Mouse (Mus musculus): ENCODE results near the gene Lrrc15. TPM values are rescaled to one million over a fixed set of nuclear protein-coding genes. Genes with fewer than 3 reads are reported as not detected.

Lrrc15 gene
- polyA plus RNA-seq, 1 experiment from 2014 or later = 0.57 TPM

- WGBS = 85% methylated on average over 13 of the region's 13 CpGs
- no peaks in the 10 kb centered on the region; the same call in 1 of the 2 replicates for H3K4me1 ChIP-seq
- H3K27me3 ChIP-seq = peaks cover 33% of the 10 kb centered on the region
- H3K9ac ChIP-seq = no peak overlapping the region
- H3K36me3 ChIP-seq (replicated peaks) = no peaks in the 10 kb centered on the region
- no peak overlapping the region for H3K4me2 ChIP-seq
- ATAC-seq (ENCODE audit: low FRiP score) = no peak
- no peak overlapping the region for H3K4me3 ChIP-seq (replicated peaks)
- H3K27ac ChIP-seq = no peak overlapping the region
- no peaks in the 10 kb centered on the region for H3K9me3 ChIP-seq
These were observed 61.8 kb downstream of the Lrrc15 start for GRCm38 (mm10) chr16:30221161-30221782.

Other genes with a start within 250 kb of the Lrrc15 start
- gene Hes1, start 218.9 kb downstream of the Lrrc15 start, polyA plus RNA-seq (2016; fragmentation: Nextera tagmentation; extraction: Ambion mirVana) = 60.2 and 62.6 TPM in 2 replicates
- gene Cpn2, start 15.8 kb downstream of the Lrrc15 start, polyA plus RNA-seq (2016; fragmentation: Nextera tagmentation; extraction: Ambion mirVana) = not detected in 2 replicates
- gene Gp5, start 27.5 kb upstream of the Lrrc15 start, polyA plus RNA-seq (2016; fragmentation: Nextera tagmentation; extraction: Ambion mirVana) = 0.74 and 0.91 TPM in 2 replicates
- 12.9 and 15.8 TPM in 2 replicates for gene Atp13a3, start 122.7 kb upstream of the Lrrc15 start, polyA plus RNA-seq (2016; fragmentation: Nextera tagmentation; extraction: Ambion mirVana)